Mouse (Mus musculus) lung, postnatal 36 days (tissue): ENCODE data around the gene Zfp839.

Experiments used
- DNase-seq: peaks from one replicate; pipeline ENCODE4 v3.0.0; 2022; ENCODE audit warnings: mixed read lengths

Gene Zfp839

GRCm38 (mm10) chr12:110888106-110888505 lies 38.1 kb downstream of the Zfp839 start:
- DNase-seq: no peak

- no peak for DNase-seq
Measured at GRCm38 (mm10) chr12:110888606-110889005, 38.6 kb downstream of the Zfp839 start.

GRCm38 (mm10) chr12:110889036-110890020 lies 39.3 kb downstream of the Zfp839 start, which contains the start of the genes Cinp and Tecpr2:
Gene Cinp (minus strand): TSS chr12:110889145.
Gene Tecpr2 (plus strand): TSS chr12:110889264.
- DNase-seq: peak; percentile 99

- DNase-seq: peak; percentile 26
Measured at GRCm38 (mm10) chr12:110891887-110892286, 41.8 kb downstream of the Zfp839 start.

GRCm38 (mm10) chr12:110902106-110902505 lies 52.1 kb downstream of the Zfp839 start:
- DNase-seq: no peak

GRCm38 (mm10) chr12:110903536-110903935 lies 53.5 kb downstream of the Zfp839 start:
- DNase-seq: peak; percentile 61

GRCm38 (mm10) chr12:110907845-110908244 lies 57.8 kb downstream of the Zfp839 start:
- no peak for DNase-seq

GRCm38 (mm10) chr12:110909962-110910361 lies 59.9 kb downstream of the Zfp839 start:
- no peak for DNase-seq

- no peak for DNase-seq
Measured at GRCm38 (mm10) chr12:110915761-110916160, 65.7 kb downstream of the Zfp839 start.
